Mouse (Mus musculus) thymus, postnatal 10 days (tissue): ENCODE results near the gene Ehd2.

Experiments used
- DNase-seq, 2 experiments: peaks; one replicate each; pipeline ENCODE4 v3.0.0; 2021; ENCODE audit warnings: low spot score in 2 of 2

The Ehd2 gene

GRCm38 (mm10) chr7:15975451-15975850, 8.1 kb upstream of the Ehd2 start:
- no peak for DNase-seq

GRCm38 (mm10) chr7:15974712-15975111, 7.3 kb upstream of the Ehd2 start:
- DNase-seq, result peak in 1 of 2 experiments; percentile 63

GRCm38 (mm10) chr7:15972247-15972646, 4.9 kb upstream of the Ehd2 start:
- no peak for DNase-seq

- DNase-seq, result no peak
These were observed 2.3 kb upstream of the Ehd2 start for GRCm38 (mm10) chr7:15969674-15970073.

- DNase-seq, result no peak
These were observed 955 bp upstream of the Ehd2 start for GRCm38 (mm10) chr7:15968322-15968721.

GRCm38 (mm10) chr7:15966489-15966888, 878 bp downstream of the Ehd2 start:
- DNase-seq, result no peak

- DNase-seq, result no peak
These were observed 3.3 kb downstream of the Ehd2 start for GRCm38 (mm10) chr7:15963798-15964652.

- no peak for DNase-seq
These were observed 4.8 kb downstream of the Ehd2 start for GRCm38 (mm10) chr7:15962311-15963288.

GRCm38 (mm10) chr7:15961798-15962197, 5.6 kb downstream of the Ehd2 start:
- DNase-seq, result no peak

- DNase-seq, result no peak
These were observed 6.1 kb downstream of the Ehd2 start for GRCm38 (mm10) chr7:15961239-15961638.

- DNase-seq, result no peak
These were observed 6.7 kb downstream of the Ehd2 start for GRCm38 (mm10) chr7:15960691-15961090.

GRCm38 (mm10) chr7:15956143-15956542, 11.2 kb downstream of the Ehd2 start:
- no peak for DNase-seq

GRCm38 (mm10) chr7:15955509-15955908, 11.9 kb downstream of the Ehd2 start:
- DNase-seq, result no peak

- DNase-seq, result no peak
These were observed 12.4 kb downstream of the Ehd2 start for GRCm38 (mm10) chr7:15954978-15955443.

- DNase-seq, result no peak
These were observed 12.9 kb downstream of the Ehd2 start for GRCm38 (mm10) chr7:15954436-15954835.

GRCm38 (mm10) chr7:15953307-15954074, 13.9 kb downstream of the Ehd2 start:
- no peak for DNase-seq

- no peak for DNase-seq
These were observed 15.0 kb downstream of the Ehd2 start for GRCm38 (mm10) chr7:15952416-15952815.

GRCm38 (mm10) chr7:15950008-15950407, 17.4 kb downstream of the Ehd2 start:
- no peak for DNase-seq

GRCm38 (mm10) chr7:15949216-15949790, 18.1 kb downstream of the Ehd2 start:
- DNase-seq, result no peak

- peak; percentile 45 to 80 for DNase-seq
These were observed 18.9 kb downstream of the Ehd2 start for GRCm38 (mm10) chr7:15948381-15948941.
